Mouse (Mus musculus): ENCODE data around the gene Rxfp4.

The Rxfp4 gene

DNA sequence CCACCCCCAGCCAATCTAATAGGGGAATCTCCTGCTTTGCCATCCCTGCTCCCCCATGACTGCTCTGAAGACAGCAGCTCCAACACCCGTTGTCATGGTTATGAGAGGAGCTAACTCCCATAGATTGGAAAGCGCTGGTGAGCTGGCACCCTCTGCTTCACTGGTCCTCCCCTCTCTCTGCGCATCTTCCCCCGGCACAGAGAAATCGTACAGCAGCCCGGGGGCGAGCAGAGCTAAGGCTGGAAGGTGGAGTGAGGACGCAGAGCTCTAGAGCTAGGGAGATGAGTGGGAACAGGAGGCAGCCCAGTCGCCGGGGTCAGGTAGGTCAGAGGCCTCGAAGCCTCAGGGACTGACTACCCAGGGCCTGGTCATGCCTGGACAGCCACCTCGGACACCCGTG is 23.7 kb downstream of the Rxfp4 start:
- peak; percentile 82 to 88 for DNase-seq (ENCODE audit: low spot score in 2 of 2)

DNA sequence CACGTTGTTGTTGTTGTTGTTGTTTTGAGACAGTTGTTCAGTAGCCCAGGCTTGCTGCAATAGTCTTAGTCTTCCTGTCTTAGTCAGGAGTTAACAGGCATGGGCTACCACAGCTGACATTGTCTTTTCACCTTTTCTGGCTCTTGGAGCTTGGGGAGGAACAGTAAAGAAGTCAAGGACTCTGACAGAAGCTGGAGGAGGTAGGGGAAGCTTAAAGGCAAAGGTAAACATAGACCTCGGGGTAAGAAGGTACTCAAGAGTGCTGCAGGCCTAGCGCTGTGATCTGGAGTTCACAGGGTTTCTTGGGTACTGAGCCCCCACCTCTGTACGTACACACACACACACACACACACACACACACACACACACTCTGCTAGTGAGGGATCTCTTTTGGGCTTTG is 24.2 kb downstream of the Rxfp4 start:
- DNase-seq (ENCODE audit: low spot score in 2 of 2), result no peak

DNA sequence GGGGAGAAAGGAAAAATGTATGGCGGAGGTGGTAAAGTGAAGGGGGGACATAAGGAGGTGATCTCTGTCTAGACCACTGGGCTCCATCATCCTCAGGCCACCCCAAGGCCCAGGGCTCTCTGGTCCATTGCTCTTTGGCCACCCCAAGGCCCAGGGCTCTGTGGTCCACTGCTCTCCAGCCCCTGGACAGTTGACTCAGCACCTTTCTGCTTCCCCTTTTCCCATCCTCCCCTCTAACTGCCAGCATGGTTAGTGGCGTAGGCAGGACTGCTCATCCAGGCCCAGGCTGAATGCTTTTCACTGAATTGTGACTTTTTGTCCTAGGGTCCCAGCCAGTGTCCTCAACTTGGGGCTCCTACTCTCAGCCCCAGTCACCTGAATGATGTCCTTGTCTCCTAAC is 25.4 kb downstream of the Rxfp4 start:
- no peak for DNase-seq (ENCODE audit: low spot score in 2 of 2)

DNA sequence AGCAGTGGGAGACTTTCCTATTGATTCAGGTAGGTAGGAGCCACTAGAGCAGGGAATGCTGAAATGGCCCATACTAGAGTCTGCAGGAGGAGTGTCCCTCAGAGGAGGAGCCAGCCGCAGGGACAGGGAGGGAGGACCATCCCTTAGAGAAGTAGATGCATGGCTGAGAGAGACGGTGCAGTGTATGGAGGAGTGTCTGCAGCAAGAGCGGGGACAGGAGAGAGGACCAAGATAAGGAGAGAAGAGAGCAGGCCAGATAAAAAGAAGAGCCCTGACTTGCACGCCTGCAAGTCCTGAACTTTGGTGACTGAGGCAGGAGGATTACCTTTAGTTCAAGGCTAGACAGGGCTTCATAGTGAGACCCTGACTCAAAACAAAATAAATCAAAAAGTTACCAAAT is 25.8 kb downstream of the Rxfp4 start:
- DNase-seq (ENCODE audit: low spot score in 2 of 2), result no peak

DNA sequence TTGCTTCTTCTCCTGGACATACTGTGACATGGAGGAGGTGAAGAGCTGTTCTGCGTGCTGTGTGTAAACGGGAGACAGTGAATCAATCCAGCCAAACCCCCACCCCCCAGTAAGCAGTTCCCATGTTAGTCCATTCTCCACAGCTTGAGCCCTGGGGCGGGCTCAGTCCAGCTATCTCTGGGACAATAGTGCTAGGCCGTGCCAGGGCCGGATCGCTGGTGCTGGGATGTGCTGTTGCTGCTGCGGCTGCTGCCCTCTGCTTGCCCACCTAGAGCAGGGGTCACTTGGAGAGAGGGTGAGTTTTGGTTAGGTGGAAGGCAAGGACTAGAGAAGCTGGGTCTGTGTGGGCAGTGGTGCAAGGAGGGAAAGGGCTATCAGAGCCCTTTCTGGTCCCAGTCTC is 26.6 kb downstream of the Rxfp4 start:
- no peak for DNase-seq (ENCODE audit: low spot score in 2 of 2)

DNA sequence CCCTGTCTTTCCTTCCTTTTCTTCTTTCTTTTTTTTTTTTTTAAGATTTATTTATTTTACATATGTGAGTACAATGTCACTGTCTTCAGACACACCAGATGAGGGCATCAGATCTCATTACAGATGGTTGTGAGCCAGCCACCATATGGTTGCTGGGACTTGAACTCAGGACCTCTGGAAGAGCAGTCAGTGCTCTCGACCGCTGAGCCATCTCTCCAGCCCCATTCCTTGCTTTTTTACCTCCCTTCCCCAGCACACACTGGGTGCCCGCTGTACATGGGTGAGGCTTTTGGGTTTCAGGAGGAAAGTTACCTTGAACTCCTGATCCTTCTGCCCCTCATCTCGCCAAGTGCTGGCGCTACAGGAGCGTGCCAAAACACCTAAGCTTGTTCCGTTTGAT is 27.4 kb downstream of the Rxfp4 start:
- DNase-seq (ENCODE audit: low spot score in 2 of 2), result no peak

DNA sequence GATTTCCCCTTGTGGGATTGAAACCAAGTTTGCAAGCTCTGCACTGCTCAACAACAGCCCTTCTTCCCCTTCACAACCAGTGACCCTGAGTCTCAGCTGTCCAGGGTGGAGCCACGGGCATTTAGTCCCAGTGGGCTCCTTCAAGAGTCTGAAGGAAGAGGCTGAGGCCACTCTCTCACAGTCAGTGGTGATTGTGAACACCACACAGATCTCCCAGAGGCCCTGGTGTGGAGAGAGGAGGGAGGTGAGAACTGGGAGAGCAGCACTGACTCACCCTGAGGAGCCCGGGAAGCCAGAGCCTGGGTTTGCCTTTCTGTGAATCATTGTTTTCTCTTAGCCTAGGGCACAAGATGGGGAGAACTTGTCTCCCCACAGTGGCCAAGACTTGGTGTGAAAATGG is 28.0 kb downstream of the Rxfp4 start:
- no peak for DNase-seq (ENCODE audit: low spot score in 2 of 2)

DNA sequence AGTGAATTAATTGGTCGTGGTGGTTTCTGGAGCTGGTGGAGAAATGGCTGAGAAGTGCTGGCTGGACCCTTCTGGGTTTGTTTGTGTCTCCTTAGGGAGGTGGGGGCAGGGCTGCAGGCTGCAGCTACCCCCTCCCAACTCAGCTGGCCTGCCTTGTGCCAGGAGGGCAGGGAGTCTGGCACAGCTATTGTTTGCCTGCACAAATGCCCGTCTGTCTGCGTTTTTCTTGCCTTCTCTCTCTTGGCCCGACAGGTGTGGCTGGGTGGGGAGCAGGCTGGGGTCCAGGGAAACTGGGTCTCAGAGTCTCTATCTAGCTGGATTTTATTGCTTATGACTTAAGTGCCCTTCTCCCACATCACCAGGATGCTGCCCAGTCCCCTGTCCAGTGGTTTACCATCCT is 28.6 kb downstream of the Rxfp4 start:
- no peak for DNase-seq (ENCODE audit: low spot score in 2 of 2)

DNA sequence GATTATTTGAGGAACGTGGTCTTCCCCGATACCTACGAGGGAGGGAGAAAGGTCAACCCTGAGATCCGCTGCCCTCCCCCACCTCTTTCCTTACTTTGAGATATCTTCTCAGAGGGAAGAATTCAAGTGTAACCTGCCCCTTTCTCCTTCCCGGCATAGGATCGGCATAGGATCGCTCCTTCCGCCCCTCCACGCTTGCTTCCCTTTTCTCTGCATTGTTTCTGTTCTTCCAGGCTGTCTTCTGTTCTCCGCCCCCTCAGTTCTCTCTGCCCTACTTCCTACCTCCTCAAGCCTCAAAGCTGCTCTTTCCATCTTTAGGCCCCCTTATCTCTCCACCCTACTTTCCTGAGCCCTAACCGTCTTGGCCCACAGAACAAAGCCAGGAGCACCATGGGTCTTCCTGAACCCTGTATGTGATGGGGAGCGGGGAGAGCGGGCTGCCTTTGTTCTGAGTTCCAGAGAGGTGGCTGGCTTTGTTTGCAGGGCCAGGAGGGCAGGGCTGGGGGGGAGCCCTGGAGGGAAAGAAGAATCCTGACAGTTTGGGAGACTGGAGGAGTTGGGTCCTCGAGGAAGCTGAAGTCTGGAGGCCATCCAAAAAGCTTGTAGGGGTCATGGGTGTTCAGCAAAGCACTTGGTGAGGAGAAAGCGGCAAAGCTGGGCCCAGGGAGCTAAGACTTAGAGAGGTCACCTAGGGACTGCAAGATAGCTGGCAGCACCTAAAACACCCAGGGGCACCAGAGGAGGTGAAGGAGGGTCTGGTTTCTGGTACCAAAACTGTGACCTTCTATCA is 29.4 kb downstream of the Rxfp4 start:
- peak; percentile 55 to 64 for DNase-seq (ENCODE audit: low spot score in 2 of 2)

DNA sequence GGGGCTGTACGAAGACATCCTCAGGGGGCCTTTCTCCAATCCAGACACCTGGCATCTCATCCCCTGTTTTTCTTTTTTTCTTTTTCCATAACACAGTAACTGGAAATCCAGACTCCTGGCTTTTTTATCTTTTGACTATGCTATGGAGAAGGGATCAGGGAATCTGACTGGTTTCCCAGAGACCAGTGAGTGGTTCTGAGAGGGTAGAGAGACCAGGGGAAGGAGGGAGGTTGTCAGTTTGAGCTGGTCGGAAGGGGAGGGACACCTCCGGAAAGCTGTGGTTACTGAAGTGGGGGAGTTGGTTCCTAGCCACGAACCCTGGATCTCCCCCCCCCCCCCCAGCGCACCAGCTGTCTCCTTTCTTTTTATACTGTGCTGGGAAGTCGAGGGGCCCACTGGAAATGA is 30.0 kb downstream of the Rxfp4 start:
- DNase-seq (ENCODE audit: low spot score in 2 of 2), result no peak

DNA sequence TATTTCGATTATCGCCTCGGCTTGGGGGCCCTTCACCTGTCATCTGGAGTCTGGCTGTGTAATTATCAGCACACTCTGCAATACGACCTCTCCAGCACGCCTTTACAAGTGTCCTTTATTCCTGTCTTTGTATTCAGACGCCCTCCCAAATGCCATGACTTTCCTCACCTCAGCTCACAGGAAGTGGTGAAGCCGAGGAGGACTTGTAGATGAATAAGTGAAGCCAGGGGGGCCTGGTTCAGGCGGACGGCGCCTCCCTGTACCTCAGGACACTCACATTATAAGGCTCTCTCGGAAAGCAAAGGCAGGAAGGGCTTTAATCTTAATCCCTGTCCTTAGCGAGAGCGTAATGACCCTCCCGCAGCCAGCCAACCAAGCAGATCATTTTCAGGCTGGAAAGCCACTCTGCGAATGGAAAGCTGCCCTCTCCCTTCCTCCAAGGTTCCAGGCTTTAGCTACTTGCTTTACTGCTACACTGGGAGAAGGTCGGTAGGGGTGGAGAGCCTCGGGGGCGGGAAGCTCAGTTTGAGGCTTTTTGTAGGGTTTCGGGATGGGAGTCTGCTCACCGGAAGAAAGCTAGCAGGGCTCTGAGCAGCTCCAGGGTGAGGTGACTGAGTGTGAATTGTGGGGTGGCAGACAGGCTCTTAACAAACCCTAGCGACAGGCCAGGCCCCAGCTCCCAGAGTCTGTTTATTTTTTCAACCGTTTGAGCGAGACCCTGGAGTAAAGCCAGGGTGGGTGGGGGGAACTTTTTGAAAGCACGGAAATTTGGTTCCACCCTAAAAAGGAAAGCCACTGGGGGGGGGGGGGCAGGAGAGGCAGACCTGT is 30.6 kb downstream of the Rxfp4 start:
- peak in 1 of 2 experiments; percentile 54 for DNase-seq (ENCODE audit: low spot score in 2 of 2)

DNA sequence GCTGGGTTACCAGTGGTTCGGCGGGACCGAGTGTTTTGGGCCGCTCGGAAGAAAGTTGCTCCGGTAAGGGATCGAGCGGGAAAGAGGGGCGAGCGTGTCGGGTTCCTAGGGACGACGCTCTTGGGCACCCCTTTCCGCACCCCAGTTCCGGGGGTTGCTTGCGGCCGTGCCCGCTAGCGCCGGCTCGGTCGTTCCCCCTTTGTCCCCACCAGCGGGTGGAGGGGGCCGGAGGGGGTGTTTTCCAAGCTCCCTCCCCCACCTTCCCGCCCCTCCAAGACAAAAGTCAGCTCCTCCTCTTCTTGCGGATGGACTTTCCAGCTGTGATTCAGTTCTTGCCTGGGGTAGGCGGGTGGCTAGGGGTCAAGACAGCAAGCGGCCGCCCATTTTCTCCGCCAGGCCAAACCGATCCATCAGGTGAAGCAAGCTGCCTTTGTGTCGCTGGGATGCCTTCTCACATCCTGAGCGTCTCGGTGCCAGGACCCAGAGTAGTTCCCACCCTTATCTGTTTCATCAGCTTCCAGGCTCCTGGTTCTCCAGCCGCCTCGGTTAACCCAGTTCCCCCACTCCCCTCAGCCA is 31.3 kb downstream of the Rxfp4 start:
- no peak for DNase-seq (ENCODE audit: low spot score in 2 of 2)

DNA sequence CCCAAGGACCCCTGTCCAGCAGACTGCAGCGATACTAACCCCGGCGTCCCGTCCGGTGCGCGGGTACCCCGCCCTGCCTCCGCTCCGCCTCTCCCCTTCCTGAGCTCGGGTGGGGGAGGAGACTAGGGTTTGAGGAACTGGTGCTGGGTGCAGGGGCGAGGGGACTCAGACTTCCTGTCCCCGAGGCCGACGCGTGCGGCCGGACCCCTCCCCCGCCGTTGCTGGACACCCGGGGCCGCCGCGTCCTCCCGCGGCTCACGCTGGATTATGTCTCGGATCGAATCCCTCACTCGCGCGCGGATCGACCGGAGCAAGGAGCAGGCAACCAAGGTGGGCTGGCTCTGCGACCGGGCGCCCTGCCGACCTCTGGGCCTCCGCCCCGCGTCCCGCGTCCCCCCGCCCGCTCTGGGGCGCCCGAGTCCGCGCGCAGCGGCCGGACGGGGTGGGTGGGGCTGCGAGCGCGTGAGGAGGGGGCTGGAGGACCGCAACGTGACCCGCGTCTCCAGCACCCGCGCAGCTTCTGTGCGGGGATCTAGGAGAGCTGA is 31.9 kb downstream of the Rxfp4 start:
- peak in 1 of 2 experiments; percentile 50 for DNase-seq (ENCODE audit: low spot score in 2 of 2)

DNA sequence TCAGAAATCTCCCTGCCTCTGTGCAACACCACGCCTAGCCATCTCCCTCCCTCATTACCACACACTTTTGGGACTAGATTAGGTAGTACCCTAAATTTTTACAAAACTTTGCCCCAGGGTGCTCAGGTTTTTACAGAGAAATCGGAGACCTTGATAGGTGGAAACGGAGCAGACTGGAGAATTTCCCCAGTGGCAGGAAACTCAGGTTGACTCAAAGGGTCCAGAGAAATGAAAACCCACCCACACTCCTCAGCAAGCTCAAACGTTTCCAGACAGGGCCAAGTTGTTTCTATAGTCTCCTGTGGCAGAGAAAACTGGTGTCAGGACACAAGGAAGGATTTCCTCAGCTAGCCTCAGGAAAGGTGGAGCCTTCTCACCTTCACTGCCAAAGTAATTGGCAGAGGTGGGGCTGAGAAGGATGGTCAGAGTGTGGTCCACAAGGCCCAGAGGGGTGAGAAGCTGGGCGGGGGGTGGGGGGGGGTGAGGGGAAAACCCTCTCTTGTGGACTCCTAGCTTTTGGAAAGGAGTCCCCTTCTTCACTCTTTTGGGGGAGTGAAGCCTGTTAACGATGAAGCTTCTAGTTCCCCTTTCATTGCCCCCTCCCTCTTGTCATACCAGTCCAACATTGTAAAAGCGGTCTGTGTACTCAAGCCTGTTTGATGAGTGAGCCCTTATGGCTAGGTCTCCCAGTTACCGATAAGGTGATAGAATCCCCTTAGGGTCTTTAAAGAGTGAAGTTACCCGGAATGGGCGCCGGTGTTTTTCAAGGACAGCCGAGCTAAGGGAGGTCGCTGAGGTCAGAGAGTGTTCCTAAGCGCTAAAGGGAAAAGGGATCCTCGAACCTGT is 32.6 kb downstream of the Rxfp4 start:
- DNase-seq (ENCODE audit: low spot score in 2 of 2), result no peak

DNA sequence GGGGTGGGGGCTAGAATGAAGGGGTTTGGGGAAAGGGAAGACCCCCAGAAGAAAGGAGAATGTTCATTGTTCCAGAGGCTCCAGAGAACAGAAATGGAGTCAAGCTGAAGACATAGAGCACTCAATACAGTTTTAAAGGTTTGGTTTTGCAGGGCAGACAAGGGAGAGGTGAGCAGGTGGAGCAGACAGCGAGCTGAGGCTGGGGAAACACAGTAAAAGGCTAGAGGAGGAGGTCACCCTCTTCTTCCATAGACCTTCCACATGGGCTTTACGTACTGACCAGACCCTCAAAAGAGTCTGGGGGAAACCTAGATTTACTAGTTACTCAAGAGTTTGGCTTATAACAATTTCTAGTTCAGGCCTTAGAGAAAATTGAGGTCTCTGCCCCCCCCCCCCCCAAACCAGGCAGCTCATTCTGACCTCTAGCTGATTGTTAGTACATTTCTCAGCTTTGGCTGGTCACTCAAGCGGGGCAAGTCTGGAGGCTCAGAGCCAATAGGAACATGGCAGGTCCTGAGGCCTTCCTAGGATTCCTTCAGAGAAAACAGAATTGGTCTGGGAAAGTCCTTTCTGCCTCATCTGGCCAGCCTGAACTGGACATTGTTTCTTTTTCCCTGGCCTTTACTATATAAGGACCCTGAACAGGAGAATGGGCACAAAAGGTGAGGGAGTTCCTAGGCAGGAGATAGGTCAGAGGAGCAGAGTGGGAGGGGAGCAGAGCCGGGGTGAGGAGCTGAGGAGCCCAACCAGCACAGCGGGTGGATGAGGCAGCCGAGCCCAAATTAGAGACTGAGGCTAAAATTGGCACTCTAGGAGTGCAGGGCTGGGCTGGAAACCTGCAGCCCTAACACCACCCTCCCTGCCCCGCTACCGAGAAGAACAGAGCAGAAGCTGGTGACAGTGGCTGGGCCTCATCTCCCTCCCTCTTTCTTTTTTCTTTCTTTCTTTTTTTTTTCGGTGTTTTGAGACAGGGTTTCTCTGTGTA is 33.5 kb downstream of the Rxfp4 start:
- DNase-seq (ENCODE audit: low spot score in 2 of 2), result no peak

DNA sequence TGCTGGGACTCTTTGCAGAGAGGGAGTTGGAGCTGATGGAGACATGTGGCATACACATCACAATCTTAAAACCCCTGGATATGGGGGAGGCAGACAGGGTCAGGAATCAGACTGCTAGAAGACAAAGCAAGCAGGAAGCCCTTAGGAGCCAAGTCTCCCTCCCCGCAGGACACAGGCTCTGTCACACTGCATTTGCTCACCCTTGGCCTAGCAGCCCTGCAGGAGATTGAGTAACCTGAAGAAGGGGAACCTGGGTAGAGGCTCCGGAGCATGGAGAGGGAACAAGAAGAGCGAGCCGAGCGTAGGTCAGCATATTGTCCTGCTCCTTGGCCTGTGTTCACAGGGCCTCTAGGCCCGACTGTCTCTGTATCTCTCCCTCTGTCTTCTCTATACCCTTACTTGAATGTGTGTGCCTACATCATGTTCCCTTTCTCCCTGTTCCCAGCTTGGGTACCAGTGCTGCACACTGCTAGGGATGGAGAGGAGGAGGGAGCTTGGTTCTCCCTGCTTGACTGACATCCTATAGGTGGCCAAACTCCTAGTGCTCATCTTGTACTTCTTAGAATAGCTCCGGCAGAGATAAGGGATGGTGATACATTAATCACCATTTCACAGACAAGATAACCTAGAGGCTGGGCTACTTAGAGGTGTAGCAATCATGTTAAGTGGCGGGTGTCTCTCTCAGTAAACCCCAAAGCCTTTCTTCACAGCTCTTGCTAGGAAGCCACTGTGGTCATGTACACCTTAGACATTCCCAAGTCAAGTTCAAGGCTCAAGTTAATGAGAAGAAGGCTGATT is 34.7 kb downstream of the Rxfp4 start:
- no peak for DNase-seq (ENCODE audit: low spot score in 2 of 2)

DNA sequence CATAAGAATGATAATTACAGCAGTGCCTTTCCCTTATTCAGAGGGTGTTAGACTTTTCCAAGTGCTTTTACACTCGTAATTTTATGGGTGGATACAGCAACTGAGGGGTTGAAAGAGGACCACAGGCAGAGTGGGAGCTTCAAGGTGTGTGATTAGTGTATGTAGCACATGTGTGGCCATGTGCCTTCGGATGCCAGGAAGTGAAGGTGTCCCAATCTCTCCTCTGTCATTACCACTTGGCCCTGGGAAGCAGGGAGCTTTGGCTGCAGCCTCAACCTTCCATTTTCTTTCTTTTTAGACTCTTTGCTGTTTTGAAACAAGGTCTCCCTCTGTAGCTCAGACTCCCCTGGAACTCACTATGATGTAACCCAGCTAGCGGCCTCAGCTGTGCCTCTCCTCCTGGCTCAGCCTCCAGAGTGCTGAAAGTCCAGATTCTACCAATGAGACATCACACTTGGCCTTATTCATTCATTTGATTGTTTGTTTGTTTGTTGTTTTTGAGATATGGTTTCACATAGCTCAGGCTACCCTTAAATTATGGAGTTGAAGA is 35.9 kb downstream of the Rxfp4 start:
- DNase-seq (ENCODE audit: low spot score in 2 of 2), result no peak

DNA sequence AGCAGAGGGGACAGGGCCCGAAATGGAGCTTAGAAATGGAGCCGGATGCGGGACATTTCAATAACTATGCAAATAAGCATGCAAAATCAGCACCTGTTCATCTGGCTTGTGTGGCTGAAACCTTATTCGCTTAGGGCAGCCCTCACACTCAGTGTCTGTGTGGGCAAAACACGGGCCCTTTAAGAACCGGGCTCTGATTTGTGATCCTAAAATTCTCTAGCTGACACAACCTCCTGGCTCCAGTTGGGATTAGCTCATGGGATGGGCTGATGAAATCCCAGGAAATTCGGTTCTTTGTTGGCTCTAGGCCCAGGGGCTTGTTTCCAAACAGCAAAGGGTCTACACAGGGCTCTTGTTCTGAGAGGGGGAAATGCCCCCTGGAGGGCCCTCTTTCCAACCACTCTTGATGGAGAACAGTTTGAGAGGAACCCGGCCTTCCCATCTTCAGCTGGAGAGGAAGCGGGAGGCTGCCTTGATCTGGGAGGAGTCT is 37.0 kb downstream of the Rxfp4 start:
- no peak for DNase-seq (ENCODE audit: low spot score in 2 of 2)

DNA sequence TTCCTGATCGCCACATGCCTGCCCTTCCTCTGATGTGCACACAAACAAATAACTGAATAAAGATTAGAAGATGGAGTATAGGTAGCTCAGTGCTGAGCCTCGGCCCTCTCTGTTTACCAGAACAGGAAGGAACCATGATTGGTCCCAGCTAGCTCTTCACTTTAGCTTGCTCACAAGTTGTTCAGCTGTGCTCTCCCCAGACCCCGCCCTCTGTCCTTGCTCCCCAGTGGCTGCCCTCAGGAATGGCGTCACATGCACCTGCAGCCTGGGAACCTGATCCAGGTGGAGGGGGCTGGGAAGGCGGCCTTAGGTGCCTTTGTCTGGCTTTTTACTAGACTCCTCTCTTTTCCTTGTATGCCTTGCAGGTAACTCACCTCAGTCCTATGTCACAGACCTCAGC is 37.8 kb downstream of the Rxfp4 start:
- DNase-seq (ENCODE audit: low spot score in 2 of 2), result no peak
